Mouse (Mus musculus) G1E (cell line): ENCODE data around the gene Ddb1.

Experiments used
- CTCF ChIP-seq: IDR thresholded peaks from 2 replicates; pipeline ENCODE4 v1.5.1; 2012; ENCODE audit warnings: low read depth, low read length, inconsistent platforms, mixed read lengths
- GATA1 ChIP-seq: IDR thresholded peaks from 2 replicates; pipeline ENCODE4 v1.6.1; 2012; ENCODE audit warnings: borderline replicate concordance, low read length, inconsistent platforms, mixed read lengths
- POLR2AphosphoS5 ChIP-seq: IDR thresholded peaks from 2 replicates; pipeline ENCODE4 v1.6.1; 2012; ENCODE audit warnings: low read depth, low read length, inconsistent platforms; ENCODE audit not compliant: insufficient replicate concordance

DNA sequence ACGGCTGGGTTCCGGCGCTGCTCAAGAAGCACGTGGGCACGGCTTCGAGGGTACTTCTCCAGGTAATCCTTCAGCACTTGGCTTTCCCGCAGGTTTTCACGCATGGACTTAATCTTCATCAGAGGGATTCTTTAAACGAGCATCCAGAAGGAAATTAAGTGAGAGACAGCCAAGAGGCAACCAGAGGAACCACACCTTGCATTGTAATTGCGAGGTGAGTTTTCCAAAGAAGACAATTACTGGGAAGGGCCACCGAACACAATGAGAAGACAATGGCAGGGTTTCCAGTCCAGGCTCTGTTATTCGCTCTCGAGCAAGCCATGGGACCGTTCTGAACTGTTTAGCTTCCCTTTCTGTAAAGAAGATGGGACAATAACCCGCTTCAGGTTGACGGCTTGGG lies 71.5 kb downstream of the Ddb1 start:
- TF ChIP-seq CTCF = no peak
- TF ChIP-seq POLR2AphosphoS5 = no peak
- no peak for TF ChIP-seq GATA1
